Mouse (Mus musculus): Measurements from ENCODE around the gene Spon1. TPM values are rescaled to one million over a fixed set of nuclear protein-coding genes. Genes with fewer than 3 reads are reported as not detected.
A peak's percentile ranks its signal among the peaks of the same experiment; 100 is the strongest.

Spon1 gene
- polyA plus RNA-seq, 1 experiment from 2014 or later: 79.7 TPM

DNA sequence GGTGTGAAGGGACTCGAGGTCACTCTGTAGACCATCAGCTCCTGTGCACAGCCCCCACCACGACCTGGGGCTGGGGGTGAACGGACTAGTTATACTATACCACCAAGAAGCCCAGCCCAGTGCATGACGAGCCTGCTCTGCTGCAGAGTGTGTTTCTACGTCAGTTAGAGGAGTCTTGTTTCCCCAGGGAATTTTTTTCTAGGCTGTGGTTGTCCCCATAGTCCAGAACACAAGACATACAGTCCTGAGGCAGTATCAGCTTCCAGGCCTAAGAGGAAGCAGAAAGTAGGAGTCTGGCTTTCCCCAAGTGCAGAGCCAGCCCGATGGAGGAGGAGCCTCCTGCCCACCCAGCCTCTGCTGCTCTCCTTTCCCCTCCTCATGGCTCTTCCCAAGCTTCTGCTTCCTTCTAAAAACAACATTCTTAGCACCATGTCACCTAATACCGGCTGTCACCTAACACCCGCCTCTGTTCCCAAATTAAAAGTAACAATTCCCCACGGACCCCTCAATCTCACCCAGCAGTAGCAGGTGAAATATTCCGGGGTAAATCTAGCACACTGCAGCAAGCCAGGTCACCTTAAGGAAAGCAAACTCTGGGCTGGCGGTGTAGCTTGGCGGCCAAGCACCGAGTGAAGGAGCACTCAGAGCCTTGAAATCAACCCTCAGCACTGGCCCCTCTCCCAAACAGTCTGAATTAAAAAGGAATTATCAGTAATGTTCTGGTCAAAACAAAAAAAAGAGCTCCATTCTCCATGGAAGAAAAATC, 306.2 kb downstream of the Spon1 start:
- H3K4me2 ChIP-seq: peak overlapping the region; percentile 45
- 19% methylated on average over 13 of the region's 13 CpGs for WGBS (ENCODE audit: insufficient replicate concordance)
- peak; percentile 58 for ATAC-seq (replicated peaks; ENCODE audit: insufficient number of reproducible peaks, low FRiP score, low TSS enrichment)
- no peaks in the 10 kb centered on the region; the same call in 1 of the 2 replicates for H3K36me3 ChIP-seq (ENCODE audit: control insufficient read depth, insufficient read depth, low read length)
- H3K4me3 ChIP-seq (ENCODE audit: low read depth, low read length): no peak overlapping the region
- H3K9me3 ChIP-seq (replicated peaks; ENCODE audit: control insufficient read depth, low read length): no peaks in the 10 kb centered on the region
- peaks cover 20% of the 10 kb centered on the region for H3K4me1 ChIP-seq (ENCODE audit: control insufficient read depth, insufficient read depth, low read length)
- peak overlapping the region; percentile 68 for H3K27ac ChIP-seq (ENCODE audit: low read depth, low read length)
- no peaks in the 10 kb centered on the region for H3K27me3 ChIP-seq (ENCODE audit: control insufficient read depth, insufficient read depth, low read length)
- H3K9ac ChIP-seq (ENCODE audit: low read depth, low read length): peak overlapping the region; percentile 61; the same call in 1 of the 2 replicates

DNA sequence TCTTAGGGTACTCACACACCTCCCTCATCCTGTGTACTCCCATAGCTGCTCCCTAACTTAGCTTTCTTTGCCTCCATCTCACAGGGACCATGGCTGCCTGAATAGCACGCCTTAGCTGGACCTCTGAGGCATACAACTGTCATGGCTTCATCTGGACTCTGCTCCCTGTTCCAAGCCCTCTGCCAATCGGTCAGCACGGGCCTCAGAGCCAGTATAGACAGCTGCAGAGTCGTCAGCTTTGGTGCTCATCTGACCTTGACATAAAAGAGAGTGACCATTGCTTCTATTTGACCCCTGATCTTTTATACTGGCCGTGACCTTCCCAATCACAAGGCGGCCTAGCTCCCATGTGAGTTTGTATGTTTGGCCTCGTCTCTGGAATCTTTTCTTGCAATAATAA, 308.3 kb downstream of the Spon1 start:
- Histone ChIP-seq H3K4me3 (ENCODE audit: low read depth, low read length) (no peak overlapping the region), H3K4me1 (ENCODE audit: control insufficient read depth, insufficient read depth, low read length) (peaks cover 20% of the 10 kb centered on the region), H3K36me3 (ENCODE audit: control insufficient read depth, insufficient read depth, low read length) (no peaks in the 10 kb centered on the region; the same call in 1 of the 2 replicates), H3K9ac (ENCODE audit: low read depth, low read length) (no peak overlapping the region), H3K4me2 (no peak overlapping the region), H3K9me3 (replicated peaks; ENCODE audit: control insufficient read depth, low read length) (no peaks in the 10 kb centered on the region), H3K27ac (ENCODE audit: low read depth, low read length) (no peak overlapping the region), H3K27me3 (ENCODE audit: control insufficient read depth, insufficient read depth, low read length) (no peaks in the 10 kb centered on the region)
- WGBS (ENCODE audit: insufficient replicate concordance): 77% methylated on average over 7 of the region's 7 CpGs
- ATAC-seq (replicated peaks; ENCODE audit: insufficient number of reproducible peaks, low FRiP score, low TSS enrichment): no peak

DNA sequence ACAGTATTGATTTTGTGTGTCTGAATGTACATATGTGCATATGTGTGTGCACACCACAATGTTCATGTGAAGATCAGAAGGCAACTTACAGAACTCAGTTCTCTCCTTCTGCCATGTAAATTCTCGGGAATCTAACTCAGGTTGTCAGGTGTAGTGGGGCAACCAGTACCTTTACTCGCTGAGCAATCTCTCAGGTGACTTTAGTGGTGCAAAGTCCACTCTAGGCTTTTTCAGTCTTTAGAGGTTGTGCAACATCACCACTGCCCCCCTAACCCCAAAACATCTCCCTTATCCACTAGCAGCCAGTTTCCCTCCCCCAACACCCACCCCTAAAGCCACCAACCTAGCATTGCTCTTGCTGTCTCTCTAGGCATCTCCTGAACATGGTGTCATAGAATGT, 308.8 kb downstream of the Spon1 start:
- no peak for ATAC-seq (replicated peaks; ENCODE audit: insufficient number of reproducible peaks, low FRiP score, low TSS enrichment)
- WGBS (ENCODE audit: insufficient replicate concordance): 85% methylated on average over 2 of the region's 2 CpGs
- H3K4me3 ChIP-seq (ENCODE audit: low read depth, low read length): no peak overlapping the region
- no peak overlapping the region for H3K27ac ChIP-seq (ENCODE audit: low read depth, low read length)
- H3K36me3 ChIP-seq (ENCODE audit: control insufficient read depth, insufficient read depth, low read length): no peaks in the 10 kb centered on the region; the same call in 1 of the 2 replicates
- no peaks in the 10 kb centered on the region for H3K9me3 ChIP-seq (replicated peaks; ENCODE audit: control insufficient read depth, low read length)
- no peak overlapping the region for H3K9ac ChIP-seq (ENCODE audit: low read depth, low read length)
- no peak overlapping the region for H3K4me2 ChIP-seq
- H3K27me3 ChIP-seq (ENCODE audit: control insufficient read depth, insufficient read depth, low read length): no peaks in the 10 kb centered on the region
- peaks cover 20% of the 10 kb centered on the region for H3K4me1 ChIP-seq (ENCODE audit: control insufficient read depth, insufficient read depth, low read length)

DNA sequence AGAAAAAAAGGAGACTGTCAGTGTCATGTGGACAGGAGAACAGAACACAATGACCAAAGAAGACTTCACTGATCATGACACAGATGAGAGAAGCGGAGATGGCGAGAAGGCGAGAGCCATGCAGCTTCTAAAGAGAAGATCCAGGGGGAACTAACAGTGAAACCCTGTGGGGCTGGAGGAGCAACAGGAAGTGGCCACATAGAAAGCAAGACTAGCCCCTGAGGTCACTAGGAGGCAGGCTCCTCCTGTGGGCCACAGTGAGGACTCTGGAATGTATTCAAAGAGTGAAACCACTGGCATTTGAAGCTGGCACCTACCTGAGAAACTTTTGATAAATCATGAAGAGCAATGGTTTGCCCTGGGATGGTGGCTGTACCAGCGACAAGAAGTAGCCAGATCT, 313.5 kb downstream of the Spon1 start:
- H3K27me3 ChIP-seq (ENCODE audit: control insufficient read depth, insufficient read depth, low read length): no peaks in the 10 kb centered on the region
- no peak overlapping the region for H3K4me3 ChIP-seq (ENCODE audit: low read depth, low read length)
- H3K36me3 ChIP-seq (ENCODE audit: control insufficient read depth, insufficient read depth, low read length): no peaks in the 10 kb centered on the region; the same call in 1 of the 2 replicates
- no peak overlapping the region for H3K9ac ChIP-seq (ENCODE audit: low read depth, low read length)
- no peaks in the 10 kb centered on the region for H3K9me3 ChIP-seq (replicated peaks; ENCODE audit: control insufficient read depth, low read length)
- H3K27ac ChIP-seq (ENCODE audit: low read depth, low read length): no peak overlapping the region
- no peak overlapping the region for H3K4me2 ChIP-seq
- 91% methylated on average over 4 of the region's 4 CpGs for WGBS (ENCODE audit: insufficient replicate concordance)
- peaks cover 9% of the 10 kb centered on the region for H3K4me1 ChIP-seq (ENCODE audit: control insufficient read depth, insufficient read depth, low read length)
- no peak for ATAC-seq (replicated peaks; ENCODE audit: insufficient number of reproducible peaks, low FRiP score, low TSS enrichment)

DNA sequence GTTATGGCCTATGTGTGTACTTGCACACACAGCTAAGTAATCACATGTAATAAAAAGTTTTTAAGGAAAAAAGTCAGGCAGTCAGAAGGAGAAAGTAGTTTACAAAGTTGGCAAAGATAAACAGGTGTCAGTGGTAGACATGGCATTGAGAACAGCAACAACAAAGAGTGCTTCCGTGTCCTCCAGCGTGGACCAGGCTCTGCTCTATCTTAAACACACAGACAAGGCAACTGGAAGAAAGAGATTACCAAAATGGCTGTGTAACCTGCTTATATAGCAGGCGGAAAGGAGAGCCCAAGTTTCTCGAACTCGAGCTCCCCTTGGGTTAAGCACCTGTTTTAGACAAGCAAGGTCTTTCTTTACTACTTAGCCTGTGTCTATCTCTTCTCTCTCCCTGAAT, 314.5 kb downstream of the Spon1 start:
- H3K27me3 ChIP-seq (ENCODE audit: control insufficient read depth, insufficient read depth, low read length): no peaks in the 10 kb centered on the region
- peak overlapping the region; percentile 29 for H3K27ac ChIP-seq (ENCODE audit: low read depth, low read length)
- peaks cover 9% of the 10 kb centered on the region for H3K4me1 ChIP-seq (ENCODE audit: control insufficient read depth, insufficient read depth, low read length)
- H3K36me3 ChIP-seq (ENCODE audit: control insufficient read depth, insufficient read depth, low read length): no peaks in the 10 kb centered on the region; the same call in 1 of the 2 replicates
- ATAC-seq (replicated peaks; ENCODE audit: insufficient number of reproducible peaks, low FRiP score, low TSS enrichment): 0 out of 2 replicates have a peak, but pooled peaks have one; percentile 52
- no peak overlapping the region for H3K4me3 ChIP-seq (ENCODE audit: low read depth, low read length)
- no peak overlapping the region for H3K9ac ChIP-seq (ENCODE audit: low read depth, low read length)
- 62% methylated on average over 5 of the region's 5 CpGs for WGBS (ENCODE audit: insufficient replicate concordance)
- no peaks in the 10 kb centered on the region for H3K9me3 ChIP-seq (replicated peaks; ENCODE audit: control insufficient read depth, low read length)
- no peak overlapping the region for H3K4me2 ChIP-seq

DNA sequence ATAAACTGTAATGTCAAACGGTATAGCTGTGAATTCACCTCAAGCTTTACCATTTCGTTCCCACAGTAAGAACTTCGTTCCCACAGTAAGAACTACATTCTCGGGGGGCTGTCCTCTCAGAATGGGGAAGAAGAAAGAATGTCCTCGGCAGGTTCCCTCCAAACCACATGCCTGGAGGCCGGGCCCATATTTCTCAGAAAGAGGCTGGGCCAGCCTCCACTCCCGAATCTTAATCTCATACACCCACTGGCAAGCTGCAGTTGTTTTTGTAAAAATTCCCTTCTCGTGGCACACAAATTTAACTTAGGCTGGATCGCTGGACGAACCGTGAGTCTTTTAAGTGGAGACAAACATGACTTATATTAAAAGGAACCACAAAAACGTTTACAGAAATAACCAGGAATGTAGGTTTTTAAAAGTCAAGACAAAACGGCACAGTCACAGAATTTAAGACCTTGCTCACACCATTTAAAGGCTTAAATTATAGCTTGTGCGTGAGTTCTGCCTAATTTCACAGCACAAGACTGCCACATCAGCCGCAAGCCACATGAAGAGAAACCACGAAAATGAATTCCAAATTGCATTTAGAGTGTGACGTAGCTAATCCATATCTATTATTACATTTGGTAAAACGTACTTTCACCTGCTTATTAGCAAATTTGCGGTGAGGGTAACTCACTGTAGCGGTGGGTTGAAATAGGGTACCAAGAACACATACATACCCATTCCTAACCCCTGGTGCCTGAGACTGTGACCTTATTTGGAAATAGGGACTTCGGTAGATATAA, 316.0 kb downstream of the Spon1 start:
- Histone ChIP-seq H3K36me3 (ENCODE audit: control insufficient read depth, insufficient read depth, low read length) (no peaks in the 10 kb centered on the region), H3K27me3 (ENCODE audit: control insufficient read depth, insufficient read depth, low read length) (no peaks in the 10 kb centered on the region), H3K9me3 (replicated peaks; ENCODE audit: control insufficient read depth, low read length) (no peaks in the 10 kb centered on the region), H3K9ac (ENCODE audit: low read depth, low read length) (no peak overlapping the region), H3K4me1 (ENCODE audit: control insufficient read depth, insufficient read depth, low read length) (peaks cover 16% of the 10 kb centered on the region), H3K4me3 (ENCODE audit: low read depth, low read length) (no peak overlapping the region), H3K4me2 (no peak overlapping the region), H3K27ac (ENCODE audit: low read depth, low read length) (no peak overlapping the region)
- no peak for ATAC-seq (replicated peaks; ENCODE audit: insufficient number of reproducible peaks, low FRiP score, low TSS enrichment)
- WGBS (ENCODE audit: insufficient replicate concordance): 80% methylated on average over 21 of the region's 21 CpGs

DNA sequence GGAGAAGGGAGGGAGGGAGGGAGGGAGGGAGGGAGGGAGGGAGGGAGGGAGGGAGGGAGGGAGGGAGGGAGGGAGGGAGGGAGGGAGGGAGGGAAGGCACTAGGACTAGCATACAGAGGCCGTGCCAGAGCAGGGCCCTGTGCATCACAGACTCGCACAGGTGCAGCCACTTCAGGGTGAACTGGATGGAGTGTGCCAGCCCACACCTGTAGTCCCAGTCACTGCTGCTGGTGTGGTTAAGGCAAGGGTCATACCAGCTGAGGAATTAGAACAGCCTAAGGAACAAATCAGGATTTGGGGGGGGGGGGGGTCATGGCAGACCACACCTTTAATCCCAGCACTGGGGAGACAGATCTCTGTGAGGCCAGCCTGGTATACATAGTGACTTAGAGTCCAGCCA, 317.3 kb downstream of the Spon1 start:
- Histone ChIP-seq H3K9me3 (replicated peaks; ENCODE audit: control insufficient read depth, low read length) (no peaks in the 10 kb centered on the region), H3K4me3 (ENCODE audit: low read depth, low read length) (no peak overlapping the region), H3K27ac (ENCODE audit: low read depth, low read length) (no peak overlapping the region), H3K27me3 (ENCODE audit: control insufficient read depth, insufficient read depth, low read length) (no peaks in the 10 kb centered on the region), H3K4me2 (no peak overlapping the region), H3K36me3 (ENCODE audit: control insufficient read depth, insufficient read depth, low read length) (no peaks in the 10 kb centered on the region), H3K4me1 (ENCODE audit: control insufficient read depth, insufficient read depth, low read length) (peaks cover 27% of the 10 kb centered on the region), H3K9ac (ENCODE audit: low read depth, low read length) (no peak overlapping the region)
- no peak for ATAC-seq (replicated peaks; ENCODE audit: insufficient number of reproducible peaks, low FRiP score, low TSS enrichment)
- WGBS (ENCODE audit: insufficient replicate concordance): 66% methylated on average over 2 of the region's 2 CpGs

DNA sequence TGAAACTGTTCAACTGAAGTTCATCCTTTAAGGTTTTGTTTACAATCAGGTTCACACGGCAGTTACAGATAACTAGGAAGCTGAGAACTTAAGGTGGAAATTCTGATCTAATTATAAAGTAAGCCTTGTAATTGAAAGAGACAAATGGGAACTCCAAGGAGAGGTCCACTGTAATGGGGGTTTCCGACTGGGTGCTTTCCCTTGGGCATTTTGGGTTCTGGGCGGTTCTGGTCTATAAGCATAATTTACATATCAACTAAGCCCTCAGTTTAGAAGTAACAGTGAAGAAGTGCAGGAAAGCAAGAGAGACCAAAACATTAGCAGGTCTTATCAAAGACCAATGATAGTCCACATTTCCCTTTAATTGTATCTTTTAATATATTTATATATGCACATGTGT, 318.0 kb downstream of the Spon1 start:
- H3K36me3 ChIP-seq (ENCODE audit: control insufficient read depth, insufficient read depth, low read length): no peaks in the 10 kb centered on the region
- no peak overlapping the region for H3K9ac ChIP-seq (ENCODE audit: low read depth, low read length)
- WGBS (ENCODE audit: insufficient replicate concordance): 67% methylated on average over 3 of the region's 3 CpGs
- H3K9me3 ChIP-seq (replicated peaks; ENCODE audit: control insufficient read depth, low read length): no peaks in the 10 kb centered on the region
- no peak overlapping the region for H3K4me2 ChIP-seq
- no peak for ATAC-seq (replicated peaks; ENCODE audit: insufficient number of reproducible peaks, low FRiP score, low TSS enrichment)
- H3K27me3 ChIP-seq (ENCODE audit: control insufficient read depth, insufficient read depth, low read length): no peaks in the 10 kb centered on the region
- H3K27ac ChIP-seq (ENCODE audit: low read depth, low read length): no peak overlapping the region
- no peak overlapping the region for H3K4me3 ChIP-seq (ENCODE audit: low read depth, low read length)
- H3K4me1 ChIP-seq (ENCODE audit: control insufficient read depth, insufficient read depth, low read length): peaks cover 32% of the 10 kb centered on the region
